16 mouse cellular contexts compared by ENCODE assay signal in genomic region chr7:76127641-76128111, GRCm38 (mm10).
DNase-seq lines count a peak whose midpoint lies in the region; ATAC-seq and TF ChIP-seq lines count a peak whose summit lies in the region.
"Had no signal": no experiment of that assay in that cellular context is flagged by ENCODE, and none has a peak within 500 bp of the region (broad histone marks: within the 10 kb centered on the region; RNA-seq: fewer than 3 reads in every experiment).

No protein-coding gene starts in this region.

- WGBS in liver, postnatal 0 days (ENCODE audit: insufficient replicate concordance): 42% methylated on average over 2 of the region's 2 CpGs
- 65% methylated on average over 2 of the region's 2 CpGs for WGBS in intestine, embryonic 15.5 days

- intact Hi-C loops in left cerebral cortex, postnatal 14 days (cut with DNase I): no loop called here

- no peak overlapping the region for H3K4me3 ChIP-seq in liver, postnatal 0 days (ENCODE audit: low read depth, low read length)
- no peak overlapping the region for H3K4me3 ChIP-seq in intestine, embryonic 15.5 days (replicated peaks)
- H3K4me3 ChIP-seq: limb, embryonic 12.5 days; lung, embryonic 15.5 days; neural tube, embryonic 12.5 days had no signal

- no peak for TF ChIP-seq CTCF in liver, postnatal 0 days (IDR thresholded peaks at IDR 0.05; ENCODE audit: low read depth)

- H3K9me3 ChIP-seq in liver, postnatal 0 days (ENCODE audit: low read length): no peaks in the 10 kb centered on the region
- no peaks in the 10 kb centered on the region for H3K9me3 ChIP-seq in intestine, embryonic 15.5 days
- H3K9me3 ChIP-seq: G1E; limb, embryonic 12.5 days; lung, embryonic 15.5 days; neural tube, embryonic 12.5 days had no signal

- DNase-seq in cerebellum, postnatal 10 days: peak; percentile 11 to 12
- no peak for DNase-seq in cerebellum, postnatal 4 days (ENCODE audit: low spot score in 2 of 2)
- DNase-seq in adrenal gland, postnatal 25 days: peak; percentile 0
- peak; percentile 86 to 93 for DNase-seq in layer of hippocampus, adult 18-20 months (ENCODE audit: low spot score in 2 of 2)
- DNase-seq in left cerebral cortex, postnatal 14 days (ENCODE audit: low spot score in 2 of 2): peak; percentile 33 to 78
- DNase-seq in liver, postnatal 0 days: no peak
- no peak for DNase-seq in testis, postnatal 14 days (ENCODE audit: low spot score)
- DNase-seq: cerebellum, adult 9-10 months; gastrocnemius, postnatal 14 days; heart, postnatal 10 days had no signal

- no peak overlapping the region for H3K27ac ChIP-seq in liver, postnatal 0 days (ENCODE audit: low read depth)
- H3K27ac ChIP-seq in intestine, embryonic 15.5 days: no peak overlapping the region
- H3K27ac ChIP-seq: limb, embryonic 12.5 days; lung, embryonic 15.5 days; neural tube, embryonic 12.5 days; stomach, postnatal 0 days had no signal

- no peaks in the 10 kb centered on the region for H3K4me1 ChIP-seq in liver, postnatal 0 days (ENCODE audit: insufficient read depth)
- no peaks in the 10 kb centered on the region for H3K4me1 ChIP-seq in intestine, embryonic 15.5 days (replicated peaks)
- H3K4me1 ChIP-seq: limb, embryonic 12.5 days; lung, embryonic 15.5 days; neural tube, embryonic 12.5 days had no signal

- no peak for ATAC-seq in liver, postnatal 0 days
- ATAC-seq in intestine, embryonic 15.5 days: no peak

- H3K4me2 ChIP-seq in liver, postnatal 0 days (ENCODE audit: low read depth, low read length): no peak overlapping the region
- no peak overlapping the region for H3K4me2 ChIP-seq in intestine, embryonic 15.5 days (replicated peaks)
- H3K4me2 ChIP-seq: limb, embryonic 12.5 days; lung, embryonic 15.5 days; neural tube, embryonic 12.5 days had no signal

- no peak for TF ChIP-seq EP300 in liver, postnatal 0 days (IDR thresholded peaks at IDR 0.05; ENCODE audit: low read depth)

- no peaks in the 10 kb centered on the region for H3K36me3 ChIP-seq in liver, postnatal 0 days (replicated peaks; ENCODE audit: insufficient read depth, low read length)
- H3K36me3 ChIP-seq in intestine, embryonic 15.5 days: no peaks in the 10 kb centered on the region
- H3K36me3 ChIP-seq: G1E; limb, embryonic 12.5 days; lung, embryonic 15.5 days; neural tube, embryonic 12.5 days had no signal

- H3K9ac ChIP-seq in liver, postnatal 0 days (replicated peaks): no peak overlapping the region
- no peak overlapping the region for H3K9ac ChIP-seq in intestine, embryonic 15.5 days
- H3K9ac ChIP-seq: limb, embryonic 12.5 days; lung, embryonic 15.5 days; neural tube, embryonic 12.5 days had no signal

- H3K27me3 ChIP-seq in liver, postnatal 0 days (ENCODE audit: insufficient read depth, low read length): no peaks in the 10 kb centered on the region
- H3K27me3 ChIP-seq in intestine, embryonic 15.5 days (replicated peaks): no peaks in the 10 kb centered on the region
- H3K27me3 ChIP-seq: limb, embryonic 12.5 days; lung, embryonic 15.5 days; neural tube, embryonic 12.5 days had no signal

Comparison
In these comparisons a context has a peak if more than half of its experiments do, and no peak if none do; other contexts are left out.
1. DNase-seq: peak in cerebellum, postnatal 10 days (2 of 2), adrenal gland, postnatal 25 days (single experiment), layer of hippocampus, adult 18-20 months (2 of 2) and left cerebral cortex, postnatal 14 days (2 of 2); none in cerebellum, postnatal 4 days (0 of 2), liver, postnatal 0 days (single experiment) and testis, postnatal 14 days (single experiment).